Mouse (Mus musculus) hindbrain, embryonic 11.5 days (tissue): ENCODE measurements around the gene Nmnat1. TPM values are rescaled to one million over a fixed set of nuclear protein-coding genes. Genes with fewer than 3 reads are reported as not detected.

ENCODE experiments used
- ATAC-seq: fragments of 200-750 bp; cut with Nextera tagmentation; 2 replicates; pipeline ENCODE4 v1.8.0; 2017; ENCODE audit warnings: mild to moderate bottlenecking, moderate TSS enrichment, moderate library complexity; ENCODE audit not compliant: low FRiP score
- DNase-seq: peaks from one replicate; pipeline ENCODE4 v3.0.0-alpha.2; 2015; ENCODE audit warnings: low spot score
- H3K27ac ChIP-seq: fragments of 300-500 bp; sonication (generic); 2 replicates; pipeline ENCODE4 v1.5.1; 2014; ENCODE audit warnings: mild to moderate bottlenecking, low read depth, low read length
- H3K27me3 ChIP-seq: fragments of 300-500 bp; sonication (generic); 2 replicates; pipeline ENCODE4 v1.6.1; 2014; ENCODE audit warnings: mild to moderate bottlenecking, low read length, moderate library complexity, mixed read lengths; ENCODE audit not compliant: control insufficient read depth, insufficient read depth
- H3K36me3 ChIP-seq: fragments of 300-500 bp; sonication (generic); 2 replicates; pipeline ENCODE4 v1.6.1; 2014; ENCODE audit warnings: mild to moderate bottlenecking, low read length, moderate library complexity, mixed read lengths; ENCODE audit not compliant: control insufficient read depth, insufficient read depth
- H3K4me1 ChIP-seq: fragments of 300-500 bp; sonication (generic); replicated peaks from 2 replicates; pipeline ENCODE4 v1.6.1; 2014; ENCODE audit warnings: low read length, mixed read lengths; ENCODE audit not compliant: control insufficient read depth, insufficient read depth
- H3K4me2 ChIP-seq: fragments of 300-500 bp; sonication (generic); replicated peaks from 2 replicates; pipeline ENCODE4 v1.6.1; 2014; ENCODE audit warnings: mild to moderate bottlenecking, low read depth, low read length
- H3K4me3 ChIP-seq: fragments of 300-500 bp; sonication (generic); 2 replicates; pipeline ENCODE4 v1.5.1; 2014; ENCODE audit warnings: low read depth, low read length
- H3K9ac ChIP-seq: fragments of 300-500 bp; sonication (generic); 2 replicates; pipeline ENCODE4 v1.6.1; 2014; ENCODE audit warnings: low read depth, low read length
- H3K9me3 ChIP-seq: fragments of 300-500 bp; sonication (generic); 2 replicates; pipeline ENCODE4 v1.6.1; 2016; ENCODE audit warnings: low read length; ENCODE audit not compliant: control insufficient read depth
- WGBS: fragments of 180-500 bp; shearing (Covaris S2); extraction: QIAGEN DNeasy Blood & Tissue Kit; methylation state at CpG from one replicate; pipeline ENCODE4 v1.1.7; 2014; 5-methylcytosine and 5-hydroxymethylcytosine counted together
- polyA plus RNA-seq: library from polyadenylated mRNA; unstranded; fragments of >200 nt; fragmentation: Nextera tagmentation; extraction: Ambion mirVana; gene quantifications from 2 replicates; pipeline ENCODE4 v1.2.1, GENCODE M21; 2014

The Nmnat1 gene
- 15.5 and 16.9 TPM in 2 replicates for polyA plus RNA-seq

GRCm38 (mm10) chr4:149485053-149485824, at the start of gene Nmnat1, which contains the start of gene Lzic:
Nmnat1 (minus strand) TSS chr4:149485202.
Lzic (plus strand) TSS chr4:149485229.
- ATAC-seq: peak; percentile 98
- H3K36me3 ChIP-seq: no peaks in the 10 kb centered on the region
- H3K9me3 ChIP-seq: no peaks in the 10 kb centered on the region
- H3K4me1 ChIP-seq: 0 out of 2 replicates have a peak, but pooled peaks cover 3% of the 10 kb centered on the region
- peak within 1 kb of the TSS; percentile 55 for H3K27ac ChIP-seq
- H3K4me3 ChIP-seq: peak within 1 kb of the TSS; percentile 76
- peak; percentile 95 for DNase-seq
- H3K27me3 ChIP-seq: no peaks in the 10 kb centered on the region
- WGBS: under 1% methylated on average over 60 of the region's 60 CpGs
- peak within 1 kb of the TSS; percentile 73 for H3K4me2 ChIP-seq
- H3K9ac ChIP-seq: peak within 1 kb of the TSS; percentile 64

- DNase-seq (no peak), ATAC-seq (no peak)
- H3K9me3 ChIP-seq: no peaks in the 10 kb centered on the region
- H3K36me3 ChIP-seq: no peaks in the 10 kb centered on the region
- H3K4me1 ChIP-seq: no peaks in the 10 kb centered on the region
- H3K4me2 ChIP-seq: no peak overlapping the region
- WGBS: 55% methylated on average over 6 of the region's 6 CpGs
- H3K9ac ChIP-seq: no peak overlapping the region
- H3K4me3 ChIP-seq: no peak overlapping the region
- H3K27me3 ChIP-seq: no peaks in the 10 kb centered on the region
- H3K27ac ChIP-seq: no peak overlapping the region
Observed at GRCm38 (mm10) chr4:149529691-149530090, 44.7 kb upstream of the Nmnat1 start.

GRCm38 (mm10) chr4:149527621-149528354, 42.8 kb upstream of the Nmnat1 start:
- Histone ChIP-seq H3K4me2 (no peak overlapping the region), H3K9ac (no peak overlapping the region), H3K4me3 (no peak overlapping the region), H3K27ac (no peak overlapping the region), H3K4me1 (no peaks in the 10 kb centered on the region), H3K27me3 (no peaks in the 10 kb centered on the region), H3K36me3 (no peaks in the 10 kb centered on the region), H3K9me3 (no peaks in the 10 kb centered on the region)
- DNase-seq (no peak), ATAC-seq (no peak)
- WGBS: 84% methylated on average over 15 of the region's 15 CpGs

- no peaks in the 10 kb centered on the region for H3K9me3 ChIP-seq
- no peaks in the 10 kb centered on the region for H3K27me3 ChIP-seq
- no peak for ATAC-seq
- H3K36me3 ChIP-seq: no peaks in the 10 kb centered on the region
- no peaks in the 10 kb centered on the region for H3K4me1 ChIP-seq
- WGBS: 55% methylated on average over 7 of the region's 7 CpGs
- H3K4me3 ChIP-seq: no peak overlapping the region
- no peak overlapping the region for H3K9ac ChIP-seq
- no peak overlapping the region for H3K4me2 ChIP-seq
- DNase-seq: no peak
- no peak overlapping the region for H3K27ac ChIP-seq
Observed at GRCm38 (mm10) chr4:149526330-149526729, 41.3 kb upstream of the Nmnat1 start.

- Histone ChIP-seq H3K27ac (no peak overlapping the region), H3K4me3 (no peak overlapping the region), H3K9me3 (no peaks in the 10 kb centered on the region), H3K36me3 (no peaks in the 10 kb centered on the region), H3K9ac (no peak overlapping the region), H3K4me1 (no peaks in the 10 kb centered on the region), H3K27me3 (no peaks in the 10 kb centered on the region), H3K4me2 (no peak overlapping the region)
- DNase-seq (no peak), ATAC-seq (no peak)
- WGBS: 87% methylated on average over 6 of the region's 6 CpGs
Observed at GRCm38 (mm10) chr4:149525811-149526210, 40.8 kb upstream of the Nmnat1 start.

- 90% methylated on average over 4 of the region's 4 CpGs for WGBS
- no peaks in the 10 kb centered on the region for H3K36me3 ChIP-seq
- H3K27ac ChIP-seq: no peak overlapping the region
- H3K4me2 ChIP-seq: no peak overlapping the region
- H3K4me1 ChIP-seq: no peaks in the 10 kb centered on the region
- ATAC-seq: no peak
- DNase-seq: no peak
- no peak overlapping the region for H3K9ac ChIP-seq
- no peak overlapping the region for H3K4me3 ChIP-seq
- no peaks in the 10 kb centered on the region for H3K9me3 ChIP-seq
- H3K27me3 ChIP-seq: no peaks in the 10 kb centered on the region
Observed at GRCm38 (mm10) chr4:149525170-149525569, 40.2 kb upstream of the Nmnat1 start.

GRCm38 (mm10) chr4:149523961-149524360, 39.0 kb upstream of the Nmnat1 start:
- H3K4me1 ChIP-seq: 0 out of 2 replicates have a peak, but pooled peaks cover 2% of the 10 kb centered on the region
- no peak overlapping the region for H3K9ac ChIP-seq
- H3K9me3 ChIP-seq: no peaks in the 10 kb centered on the region
- no peaks in the 10 kb centered on the region for H3K27me3 ChIP-seq
- no peaks in the 10 kb centered on the region for H3K36me3 ChIP-seq
- 68% methylated on average over 6 of the region's 6 CpGs for WGBS
- ATAC-seq: no peak
- no peak for DNase-seq
- no peak overlapping the region for H3K4me2 ChIP-seq
- no peak overlapping the region for H3K4me3 ChIP-seq
- no peak overlapping the region for H3K27ac ChIP-seq

GRCm38 (mm10) chr4:149521258-149521657, 36.3 kb upstream of the Nmnat1 start:
- no peaks in the 10 kb centered on the region for H3K27me3 ChIP-seq
- ATAC-seq (no peak), DNase-seq (no peak)
- WGBS: 73% methylated on average over 10 of the region's 10 CpGs
- H3K9me3 ChIP-seq: no peaks in the 10 kb centered on the region
- H3K4me1 ChIP-seq: 0 out of 2 replicates have a peak, but pooled peaks cover 6% of the 10 kb centered on the region
- H3K9ac ChIP-seq: no peak overlapping the region
- no peak overlapping the region for H3K27ac ChIP-seq
- no peaks in the 10 kb centered on the region for H3K36me3 ChIP-seq
- H3K4me3 ChIP-seq: no peak overlapping the region
- no peak overlapping the region for H3K4me2 ChIP-seq
